ENCODE assay signal across 8 mouse cellular contexts in genomic region chr5:111329782-111330416, GRCm38 (mm10). TPM values are rescaled to one million over a fixed set of nuclear protein-coding genes. Genes with fewer than 3 reads are reported as not detected.
A peak's percentile ranks its signal among the peaks of the same experiment; 100 is the strongest.
DNase-seq lines count a peak whose midpoint lies in the region; ATAC-seq and TF ChIP-seq lines count a peak whose summit lies in the region.

No protein-coding gene starts in this region.

- peak overlapping the region; percentile 73 for H3K9ac ChIP-seq in hindbrain, embryonic 11.5 days (ENCODE audit: low read depth, low read length)
- peak overlapping the region; percentile 79 for H3K9ac ChIP-seq in liver, embryonic 16.5 days (ENCODE audit: low read depth, low read length)

- ATAC-seq in hindbrain, embryonic 11.5 days (ENCODE audit: low FRiP score): peak; percentile 52; the same call in 1 of the 2 replicates
- peak; percentile 2 for ATAC-seq in liver, embryonic 16.5 days (ENCODE audit: low read depth)

- intact Hi-C loops in heart, postnatal 36 days (cut with DNase I): loop anchor here (5.0 kb wide), 1 partner anchor 548 kb away; the partner anchor contains the start of gene Pus1
- intact Hi-C loops in left cerebral cortex, postnatal 14 days (cut with DNase I): no loop called here

- peak overlapping the region; percentile 68 for H3K4me3 ChIP-seq in bone marrow macrophage, adult 2 months (ENCODE audit: insufficient read depth, low read length)
- peak overlapping the region; percentile 96 for H3K4me3 ChIP-seq in hindbrain, embryonic 11.5 days (ENCODE audit: low read depth, low read length)
- H3K4me3 ChIP-seq in liver, embryonic 16.5 days (ENCODE audit: low read depth, low read length): peak overlapping the region; percentile 97

- no peak for TF ChIP-seq CTCF in bone marrow macrophage, adult 2 months (IDR thresholded peaks at IDR 0.05; ENCODE audit: low read depth, low read length)

- H3K27ac ChIP-seq in bone marrow macrophage, adult 2 months (ENCODE audit: insufficient read depth, low read depth, low read length): peak overlapping the region; percentile 53
- H3K27ac ChIP-seq in hindbrain, embryonic 11.5 days (ENCODE audit: low read depth, low read length): peak overlapping the region; percentile 67
- peak overlapping the region; percentile 81 for H3K27ac ChIP-seq in liver, embryonic 16.5 days (ENCODE audit: low read length)

- 30% methylated on average over 10 of the region's 10 CpGs for WGBS in hindbrain, embryonic 11.5 days
- 13% methylated on average over 10 of the region's 10 CpGs for WGBS in liver, embryonic 16.5 days (ENCODE audit: insufficient replicate concordance)

- H3K4me2 ChIP-seq in hindbrain, embryonic 11.5 days (replicated peaks; ENCODE audit: low read depth, low read length): peak overlapping the region; percentile 57
- peak overlapping the region; percentile 87 for H3K4me2 ChIP-seq in liver, embryonic 16.5 days (ENCODE audit: low read depth, low read length)

- TF ChIP-seq POLR2A in bone marrow macrophage, adult 2 months (IDR thresholded peaks at IDR 0.05; ENCODE audit: borderline replicate concordance, low read depth, low read length): no peak

- H3K36me3 ChIP-seq in hindbrain, embryonic 11.5 days (ENCODE audit: control insufficient read depth, insufficient read depth, low read length): 0 out of 2 replicates have a peak, but pooled peaks cover 3% of the 10 kb centered on the region
- no peaks in the 10 kb centered on the region for H3K36me3 ChIP-seq in liver, embryonic 16.5 days (ENCODE audit: control insufficient read depth, insufficient read depth)

- peak; percentile 56 for DNase-seq in heart, adult 11 months
- no peak for DNase-seq in heart, postnatal 36 days
- DNase-seq in hindbrain, embryonic 11.5 days (ENCODE audit: low spot score): no peak
- no peak for DNase-seq in right cerebral cortex, postnatal 10 days (ENCODE audit: low spot score in 2 of 2)
- DNase-seq in left cerebral cortex, postnatal 14 days (ENCODE audit: low spot score in 2 of 2): no peak
- no peak for DNase-seq in urinary bladder, postnatal 25 days (ENCODE audit: low spot score)

- H3K4me1 ChIP-seq in bone marrow macrophage, adult 2 months (ENCODE audit: control insufficient read depth, insufficient read depth, low read length): peaks cover 11% of the 10 kb centered on the region
- H3K4me1 ChIP-seq in hindbrain, embryonic 11.5 days (replicated peaks; ENCODE audit: control insufficient read depth, insufficient read depth, low read length): 0 out of 2 replicates have a peak, but pooled peaks cover 2% of the 10 kb centered on the region
- H3K4me1 ChIP-seq in liver, embryonic 16.5 days (ENCODE audit: control insufficient read depth, low read depth, low read length): peaks cover 29% of the 10 kb centered on the region

- H3K27me3 ChIP-seq in hindbrain, embryonic 11.5 days (ENCODE audit: control insufficient read depth, insufficient read depth, low read length): no peaks in the 10 kb centered on the region
- H3K27me3 ChIP-seq in liver, embryonic 16.5 days (ENCODE audit: control insufficient read depth, insufficient read depth, low read depth, low read length): no peaks in the 10 kb centered on the region

- no peaks in the 10 kb centered on the region for H3K9me3 ChIP-seq in hindbrain, embryonic 11.5 days (ENCODE audit: control insufficient read depth, low read length)
- no peaks in the 10 kb centered on the region for H3K9me3 ChIP-seq in liver, embryonic 16.5 days (replicated peaks; ENCODE audit: control insufficient read depth, low read length)

RNA-seq across cellular contexts. Expression of gene Pitpnb, which starts 0.7 kb away (rescaled TPM):
- total RNA-seq in heart, postnatal 36 days (2021): 10 to 100 TPM; 41.7 to 45.3 TPM
- 38.1 and 41.9 TPM in 2 replicates for polyA plus RNA-seq in bone marrow macrophage, adult 2 months (2012; ENCODE audit: insufficient read depth, insufficient read length, missing spikeins)
- 120 and 127 TPM in 2 replicates for polyA plus RNA-seq in hindbrain, embryonic 11.5 days (2014; fragmentation: Nextera tagmentation; extraction: Ambion mirVana)
- 31.6 and 36.1 TPM in 2 replicates for polyA plus RNA-seq in liver, embryonic 16.5 days (2015; fragmentation: Nextera tagmentation; extraction: Ambion mirVana)
- 10 to 100 TPM; 71.3 to 71.8 TPM for total RNA-seq in left cerebral cortex, postnatal 14 days (2021)
